Mouse (Mus musculus) thymus, postnatal 4 days (tissue): ENCODE measurements around the gene Tmem234.
"Not testable (repeated sequence)": the region's sequence is repeated elsewhere in the genome, so short reads cannot be mapped to it uniquely, and the experiment has no call there.

Experiments used
- DNase-seq: peaks from one replicate; pipeline ENCODE4 v3.0.0; 2021

The Tmem234 gene

GRCm38 (mm10) chr4:129600233-129601158, at the start of gene Tmem234, which contains the start of gene Eif3i:
TSS of gene Tmem234 (plus strand) at chr4:129600668.
TSS of gene Eif3i (minus strand) at chr4:129600648.
- DNase-seq = peak; percentile 86

GRCm38 (mm10) chr4:129554512-129554911, 46.0 kb upstream of the Tmem234 start:
- not testable (repeated sequence) for DNase-seq

GRCm38 (mm10) chr4:129555421-129555861, 45.0 kb upstream of the Tmem234 start:
- DNase-seq = peak; percentile 75

- DNase-seq = peak; percentile 38
Measured at GRCm38 (mm10) chr4:129555862-129556531, 44.5 kb upstream of the Tmem234 start.

GRCm38 (mm10) chr4:129556532-129557223, 43.8 kb upstream of the Tmem234 start:
- peak; percentile 98 for DNase-seq

- peak; percentile 54 for DNase-seq
Measured at GRCm38 (mm10) chr4:129557256-129557808, 43.1 kb upstream of the Tmem234 start.

GRCm38 (mm10) chr4:129558321-129558955, 42.0 kb upstream of the Tmem234 start:
- DNase-seq = peak; percentile 86

GRCm38 (mm10) chr4:129561184-129561583, 39.3 kb upstream of the Tmem234 start:
- DNase-seq = no peak

- no peak for DNase-seq
Measured at GRCm38 (mm10) chr4:129563718-129564117, 36.8 kb upstream of the Tmem234 start.

- no peak for DNase-seq
Measured at GRCm38 (mm10) chr4:129565139-129565538, 35.3 kb upstream of the Tmem234 start.

GRCm38 (mm10) chr4:129568366-129568765, 32.1 kb upstream of the Tmem234 start:
- DNase-seq = no peak

- DNase-seq = no peak
Measured at GRCm38 (mm10) chr4:129570028-129570427, 30.4 kb upstream of the Tmem234 start.

GRCm38 (mm10) chr4:129571551-129572084, 28.9 kb upstream of the Tmem234 start:
- no peak for DNase-seq

- DNase-seq = no peak
Measured at GRCm38 (mm10) chr4:129572236-129573092, 28.0 kb upstream of the Tmem234 start.

GRCm38 (mm10) chr4:129573093-129573370, 27.4 kb upstream of the Tmem234 start:
- no peak for DNase-seq

GRCm38 (mm10) chr4:129573430-129573829, 27.0 kb upstream of the Tmem234 start, which contains the start of gene Lck:
TSS of gene Lck (minus strand) at chr4:129573641.
- DNase-seq = peak; percentile 87

- peak; percentile 91 for DNase-seq
Measured at GRCm38 (mm10) chr4:129575171-129575844, 25.2 kb upstream of the Tmem234 start.

- DNase-seq = peak; percentile 86
Measured at GRCm38 (mm10) chr4:129576863-129577491, 23.5 kb upstream of the Tmem234 start.

- DNase-seq = no peak
Measured at GRCm38 (mm10) chr4:129577688-129578087, 22.8 kb upstream of the Tmem234 start.

- no peak for DNase-seq
Measured at GRCm38 (mm10) chr4:129578466-129578865, 22.0 kb upstream of the Tmem234 start, which contains the start of gene Fam167b. TSS of gene Fam167b (minus strand) at chr4:129578549.
